Comparison of ENCODE assay signal across 8 mouse cellular contexts in genomic region chrX:61709302-61710033, GRCm38 (mm10). TPM values are rescaled to one million over a fixed set of nuclear protein-coding genes. Genes with fewer than 3 reads are reported as not detected.
DNase-seq lines count a peak whose midpoint lies in the region; ATAC-seq and TF ChIP-seq lines count a peak whose summit lies in the region.

Ldoc1 (plus strand) TSS chrX:61709497.

- no peak for TF ChIP-seq POLR2A in lung, adult 2 months (IDR thresholded peaks at IDR 0.05; ENCODE audit: borderline replicate concordance, extremely low read depth, low read depth, low read length)

- peak within 1 kb of the TSS; percentile 55 for H3K4me2 ChIP-seq in lung, embryonic 14.5 days
- peak within 1 kb of the TSS; percentile 64 for H3K4me2 ChIP-seq in intestine, embryonic 16.5 days (ENCODE audit: low read depth, low read length)

- no peaks in the 10 kb centered on the region for H3K36me3 ChIP-seq in lung, embryonic 14.5 days (ENCODE audit: insufficient read depth)
- no peaks in the 10 kb centered on the region for H3K36me3 ChIP-seq in intestine, embryonic 16.5 days (ENCODE audit: control insufficient read depth, insufficient read depth, low read length)

- no peaks in the 10 kb centered on the region for H3K4me1 ChIP-seq in lung, embryonic 14.5 days (ENCODE audit: insufficient read depth)
- no peaks in the 10 kb centered on the region for H3K4me1 ChIP-seq in lung, adult 2 months (ENCODE audit: control insufficient read depth, insufficient read depth, low read length)
- no peaks in the 10 kb centered on the region for H3K4me1 ChIP-seq in intestine, embryonic 16.5 days (ENCODE audit: control insufficient read depth, insufficient read depth, low read length)

- peak; percentile 31 for ATAC-seq in lung, embryonic 14.5 days (ENCODE audit: insufficient read depth)
- peak; percentile 18; the same call in 1 of the 2 replicates for ATAC-seq in intestine, embryonic 16.5 days

- TF ChIP-seq CTCF in lung, embryonic 14.5 days (IDR thresholded peaks at IDR 0.05; ENCODE audit: low read depth): no peak
- no peak for TF ChIP-seq CTCF in lung, adult 2 months (IDR thresholded peaks at IDR 0.05; ENCODE audit: insufficient read depth, low read length)

- H3K9ac ChIP-seq in lung, embryonic 14.5 days: no peak within 1 kb of the TSS
- H3K9ac ChIP-seq in intestine, embryonic 16.5 days (ENCODE audit: low read depth, low read length): no peak within 1 kb of the TSS

- H3K27ac ChIP-seq in lung, embryonic 14.5 days (ENCODE audit: low read depth): no peak within 1 kb of the TSS
- no peak within 1 kb of the TSS for H3K27ac ChIP-seq in intestine, embryonic 16.5 days (ENCODE audit: low read length)

- no peaks in the 10 kb centered on the region for H3K27me3 ChIP-seq in lung, embryonic 14.5 days (ENCODE audit: insufficient read depth, low read length)
- no peaks in the 10 kb centered on the region for H3K27me3 ChIP-seq in intestine, embryonic 16.5 days (replicated peaks; ENCODE audit: control insufficient read depth, insufficient read depth, low read length)

- DNase-seq in lung, embryonic 14.5 days: no peak
- no peak for DNase-seq in lung, adult 2 months
- peak; percentile 11 for DNase-seq in embryo, embryonic 10 days (ENCODE audit: low spot score)
- DNase-seq in retina, postnatal 1 day: peak; percentile 3
- no peak for DNase-seq in thymus, adult 18-20 months
- DNase-seq in kidney, postnatal 25 days: no peak
- no peak for DNase-seq in layer of hippocampus, adult 18-20 months (ENCODE audit: low spot score in 2 of 2)

- H3K9me3 ChIP-seq in lung, embryonic 14.5 days (ENCODE audit: low read depth, low read length): no peaks in the 10 kb centered on the region
- H3K9me3 ChIP-seq in intestine, embryonic 16.5 days (ENCODE audit: control insufficient read depth, low read length): no peaks in the 10 kb centered on the region

- 35% methylated on average over 34 of the region's 34 CpGs for WGBS in lung, embryonic 14.5 days
- WGBS in lung, adult 2 months: 47% methylated on average over 34 of the region's 34 CpGs
- 37% methylated on average over 34 of the region's 34 CpGs for WGBS in intestine, embryonic 16.5 days

- peak within 1 kb of the TSS; percentile 21 for H3K4me3 ChIP-seq in lung, embryonic 14.5 days (ENCODE audit: low read depth, low read length)
- no peak within 1 kb of the TSS for H3K4me3 ChIP-seq in lung, adult 2 months (replicated peaks; ENCODE audit: extremely low read depth, low read depth, low read length)
- peak within 1 kb of the TSS; percentile 29 for H3K4me3 ChIP-seq in intestine, embryonic 16.5 days (ENCODE audit: low read length)

RNA-seq across cellular contexts. Expression of gene Ldoc1, which starts in this region (rescaled TPM):
- 0.16 and 0.20 TPM in 2 replicates for polyA plus RNA-seq in lung, embryonic 14.5 days (2014; fragmentation: Nextera tagmentation; extraction: Ambion mirVana)
- polyA plus RNA-seq in lung, adult 2 months (2012; rRNA removed): not detected in 2 replicates
- polyA plus RNA-seq in intestine, embryonic 16.5 days (2015; fragmentation: Nextera tagmentation; extraction: Ambion mirVana): 0.60 and 0.61 TPM in 2 replicates
- 1 to 10 TPM; 3.3 to 3.8 TPM for total RNA-seq in layer of hippocampus, adult 18-20 months (2021)

Comparison
In these comparisons a context has a peak if more than half of its experiments do, and no peak if none do; other contexts are left out.
1. Peak in ATAC-seq, H3K4me3 ChIP-seq and H3K4me2 ChIP-seq in lung, embryonic 14.5 days; RNA of the gene not detected or under 1 TPM.
2. Peak in ATAC-seq, H3K4me3 ChIP-seq and H3K4me2 ChIP-seq in intestine, embryonic 16.5 days; RNA of the gene not detected or under 1 TPM.
3. DNase-seq: peak in embryo, embryonic 10 days (single experiment) and retina, postnatal 1 day (single experiment); none in lung, embryonic 14.5 days (single experiment), lung, adult 2 months (single experiment), thymus, adult 18-20 months (0 of 2), kidney, postnatal 25 days (0 of 2) and layer of hippocampus, adult 18-20 months (0 of 2).